Mouse (Mus musculus): Measurements from ENCODE around the gene Gm20835. TPM values are rescaled to one million over a fixed set of nuclear protein-coding genes. Genes with fewer than 3 reads are reported as not detected.

Gm20835 gene
- not detected in 2 replicates for polyA plus RNA-seq (2021; fragmentation: Nextera tagmentation)
- long read RNA-seq, experiment 1, result 0 reads
- long read RNA-seq, experiment 2, result 0 reads

DNA sequence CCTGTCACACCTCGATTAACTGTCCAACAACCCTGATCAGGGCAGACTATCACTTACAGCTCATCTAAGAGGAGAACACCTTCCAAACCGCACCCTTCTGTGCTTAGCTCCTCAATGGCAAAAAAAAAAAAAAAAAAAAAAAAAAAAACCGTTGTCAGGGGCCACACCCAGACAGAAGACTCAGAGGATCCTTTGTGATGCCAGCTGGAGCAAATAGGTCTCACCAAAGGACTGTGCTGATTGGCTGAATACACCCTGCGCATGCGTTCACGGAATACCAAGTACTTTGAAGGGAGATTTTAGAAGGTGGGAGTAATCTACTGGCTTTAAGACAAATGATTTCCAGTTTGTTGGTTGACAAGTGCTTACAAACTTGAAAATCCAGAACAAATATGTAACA is at the start of gene Gm20835:
Gene Gm20835, minus strand, starts transcription at position 101 of the 400 bp plus-strand sequence.

